Mouse (Mus musculus): ENCODE measurements around the gene BC030867. TPM values are rescaled to one million over a fixed set of nuclear protein-coding genes. Genes with fewer than 3 reads are reported as not detected.

The BC030867 gene
- polyA plus RNA-seq, 1 experiment from 2014 or later, result 21.2 TPM

- no peaks in the 10 kb centered on the region for H3K9me3 ChIP-seq (ENCODE audit: low read length)
These were observed 46.4 kb downstream of the BC030867 start for GRCm38 (mm10) chr11:102294887-102295597.

GRCm38 (mm10) chr11:102295598-102296471, 47.2 kb downstream of the BC030867 start:
- peak; percentile 25 for ATAC-seq (ENCODE audit: low FRiP score, low TSS enrichment)
- Histone ChIP-seq H3K4me3 (ENCODE audit: low read length) (peak overlapping the region; percentile 81), H3K27ac (ENCODE audit: low read length) (peak overlapping the region; percentile 99), H3K4me2 (replicated peaks; ENCODE audit: low read depth, low read length) (peak overlapping the region; percentile 70), H3K4me1 (ENCODE audit: insufficient read depth, low read length) (peaks cover 23% of the 10 kb centered on the region), H3K27me3 (ENCODE audit: insufficient read depth, low read length) (no peaks in the 10 kb centered on the region), H3K9me3 (ENCODE audit: low read length) (no peaks in the 10 kb centered on the region), H3K36me3 (ENCODE audit: insufficient read depth, low read length) (peaks cover 33% of the 10 kb centered on the region), H3K9ac (replicated peaks; ENCODE audit: low read length) (peak overlapping the region; percentile 92)
- WGBS, result under 1% methylated on average over 33 of the region's 73 CpGs

More at GRCm38 (mm10) chr11:102294887-102295597, 46.4 kb downstream of the BC030867 start:
- Histone ChIP-seq H3K4me1 (ENCODE audit: insufficient read depth, low read length) (peaks cover 23% of the 10 kb centered on the region), H3K4me3 (ENCODE audit: low read length) (peak overlapping the region; percentile 81), H3K36me3 (ENCODE audit: insufficient read depth, low read length) (peaks cover 39% of the 10 kb centered on the region), H3K4me2 (replicated peaks; ENCODE audit: low read depth, low read length) (peak overlapping the region; percentile 70), H3K27ac (ENCODE audit: low read length) (peak overlapping the region; percentile 99), H3K27me3 (ENCODE audit: insufficient read depth, low read length) (no peaks in the 10 kb centered on the region), H3K9ac (replicated peaks; ENCODE audit: low read length) (peak overlapping the region; percentile 92)
- WGBS, result 70% methylated on average over 12 of the region's 12 CpGs
- ATAC-seq (ENCODE audit: low FRiP score, low TSS enrichment), result 0 out of 2 replicates have a peak, but pooled peaks have one; percentile 1

GRCm38 (mm10) chr11:102296491-102297472, 48.1 kb downstream of the BC030867 start, which contains the start of gene Atxn7l3:
Gene Atxn7l3, minus strand, starts transcription at chr11:102296631.
- Histone ChIP-seq H3K4me1 (ENCODE audit: insufficient read depth, low read length) (peaks cover 23% of the 10 kb centered on the region), H3K4me2 (replicated peaks; ENCODE audit: low read depth, low read length) (peak within 1 kb of the TSS; percentile 70), H3K9me3 (ENCODE audit: low read length) (no peaks in the 10 kb centered on the region), H3K27me3 (ENCODE audit: insufficient read depth, low read length) (no peaks in the 10 kb centered on the region), H3K36me3 (ENCODE audit: insufficient read depth, low read length) (peaks cover 23% of the 10 kb centered on the region), H3K4me3 (ENCODE audit: low read length) (peak within 1 kb of the TSS; percentile 81), H3K27ac (ENCODE audit: low read length) (peak within 1 kb of the TSS; percentile 99), H3K9ac (replicated peaks; ENCODE audit: low read length) (peak within 1 kb of the TSS; percentile 92)
- WGBS, result 0% methylated on average over 57 of the region's 125 CpGs
- ATAC-seq (ENCODE audit: low FRiP score, low TSS enrichment), result peak; percentile 96

GRCm38 (mm10) chr11:102297577-102298556, 49.2 kb downstream of the BC030867 start:
- peak; percentile 29 for ATAC-seq (ENCODE audit: low FRiP score, low TSS enrichment)
- WGBS, result 23% methylated on average over 27 of the region's 27 CpGs
- H3K27ac ChIP-seq (ENCODE audit: low read length), result peak overlapping the region; percentile 99
- H3K9ac ChIP-seq (replicated peaks; ENCODE audit: low read length), result peak overlapping the region; percentile 80
- peaks cover 23% of the 10 kb centered on the region for H3K4me1 ChIP-seq (ENCODE audit: insufficient read depth, low read length)
- H3K4me2 ChIP-seq (replicated peaks; ENCODE audit: low read depth, low read length), result peak overlapping the region; percentile 70
- H3K36me3 ChIP-seq (ENCODE audit: insufficient read depth, low read length), result peaks cover 13% of the 10 kb centered on the region
- no peaks in the 10 kb centered on the region for H3K9me3 ChIP-seq (ENCODE audit: low read length)
- peak overlapping the region; percentile 81 for H3K4me3 ChIP-seq (ENCODE audit: low read length)
- no peaks in the 10 kb centered on the region for H3K27me3 ChIP-seq (ENCODE audit: insufficient read depth, low read length)

- Histone ChIP-seq H3K27ac (ENCODE audit: low read length) (no peak overlapping the region), H3K36me3 (ENCODE audit: insufficient read depth, low read length) (no peaks in the 10 kb centered on the region), H3K9ac (replicated peaks; ENCODE audit: low read length) (no peak overlapping the region), H3K4me3 (ENCODE audit: low read length) (no peak overlapping the region), H3K4me1 (ENCODE audit: insufficient read depth, low read length) (peaks cover 17% of the 10 kb centered on the region), H3K27me3 (ENCODE audit: insufficient read depth, low read length) (no peaks in the 10 kb centered on the region), H3K4me2 (replicated peaks; ENCODE audit: low read depth, low read length) (no peak overlapping the region), H3K9me3 (ENCODE audit: low read length) (no peaks in the 10 kb centered on the region)
- no peak for ATAC-seq (ENCODE audit: low FRiP score, low TSS enrichment)
- WGBS, result 11% methylated on average over 1 of the region's 1 CpGs
These were observed 51.2 kb downstream of the BC030867 start for GRCm38 (mm10) chr11:102299839-102300238.

GRCm38 (mm10) chr11:102304141-102304540, 55.5 kb downstream of the BC030867 start:
- H3K27ac ChIP-seq (ENCODE audit: low read length), result no peak overlapping the region
- no peaks in the 10 kb centered on the region for H3K9me3 ChIP-seq (ENCODE audit: low read length)
- no peak for ATAC-seq (ENCODE audit: low FRiP score, low TSS enrichment)
- H3K4me3 ChIP-seq (ENCODE audit: low read length), result no peak overlapping the region
- H3K4me2 ChIP-seq (replicated peaks; ENCODE audit: low read depth, low read length), result no peak overlapping the region
- H3K36me3 ChIP-seq (ENCODE audit: insufficient read depth, low read length), result peaks cover 27% of the 10 kb centered on the region
- H3K27me3 ChIP-seq (ENCODE audit: insufficient read depth, low read length), result no peaks in the 10 kb centered on the region
- no peak overlapping the region for H3K9ac ChIP-seq (replicated peaks; ENCODE audit: low read length)
- peaks cover 5% of the 10 kb centered on the region for H3K4me1 ChIP-seq (ENCODE audit: insufficient read depth, low read length)
- WGBS, result 65% methylated on average over 2 of the region's 2 CpGs

- Histone ChIP-seq H3K4me2 (replicated peaks; ENCODE audit: low read depth, low read length) (no peak overlapping the region), H3K27ac (ENCODE audit: low read length) (no peak overlapping the region), H3K9ac (replicated peaks; ENCODE audit: low read length) (no peak overlapping the region), H3K27me3 (ENCODE audit: insufficient read depth, low read length) (no peaks in the 10 kb centered on the region), H3K36me3 (ENCODE audit: insufficient read depth, low read length) (peaks cover 32% of the 10 kb centered on the region), H3K4me1 (ENCODE audit: insufficient read depth, low read length) (peaks cover 16% of the 10 kb centered on the region), H3K9me3 (ENCODE audit: low read length) (no peaks in the 10 kb centered on the region), H3K4me3 (ENCODE audit: low read length) (no peak overlapping the region)
- 48% methylated on average over 3 of the region's 3 CpGs for WGBS
- ATAC-seq (ENCODE audit: low FRiP score, low TSS enrichment), result no peak
These were observed 56.7 kb downstream of the BC030867 start for GRCm38 (mm10) chr11:102305359-102305758.

- H3K27ac ChIP-seq (ENCODE audit: low read length), result no peak overlapping the region
- peaks cover 42% of the 10 kb centered on the region for H3K36me3 ChIP-seq (ENCODE audit: insufficient read depth, low read length)
- H3K9ac ChIP-seq (replicated peaks; ENCODE audit: low read length), result no peak overlapping the region
- H3K4me3 ChIP-seq (ENCODE audit: low read length), result no peak overlapping the region
- H3K27me3 ChIP-seq (ENCODE audit: insufficient read depth, low read length), result no peaks in the 10 kb centered on the region
- no peak overlapping the region for H3K4me2 ChIP-seq (replicated peaks; ENCODE audit: low read depth, low read length)
- peaks cover 25% of the 10 kb centered on the region for H3K4me1 ChIP-seq (ENCODE audit: insufficient read depth, low read length)
- no peaks in the 10 kb centered on the region for H3K9me3 ChIP-seq (ENCODE audit: low read length)
- no peak for ATAC-seq (ENCODE audit: low FRiP score, low TSS enrichment)
- 88% methylated on average over 9 of the region's 9 CpGs for WGBS
These were observed 59.4 kb downstream of the BC030867 start for GRCm38 (mm10) chr11:102308104-102308503.

Measured in kidney, embryonic 16.5 days (tissue).